Mouse (Mus musculus) forebrain, embryonic 11.5 days (tissue): ENCODE data around the gene Amph. TPM values are rescaled to one million over a fixed set of nuclear protein-coding genes. Genes with fewer than 3 reads are reported as not detected.
A peak's percentile ranks its signal among the peaks of the same experiment; 100 is the strongest.

ENCODE experiments used
- ATAC-seq: fragments of 200-750 bp; cut with Nextera tagmentation; replicated peaks from 2 replicates; pipeline ENCODE4 v1.8.0; 2017; ENCODE audit warnings: moderate TSS enrichment; ENCODE audit not compliant: low FRiP score
- DNase-seq: peaks from one replicate; pipeline ENCODE4 v3.0.0-alpha.2; 2017; ENCODE audit warnings: low spot score
- H3K27ac ChIP-seq: fragments of 300-500 bp; sonication (generic); 2 replicates; pipeline ENCODE4 v1.5.1; 2014; ENCODE audit warnings: low read depth, low read length
- H3K27me3 ChIP-seq: fragments of 300-500 bp; sonication (generic); 2 replicates; pipeline ENCODE4 v1.6.1; 2014; ENCODE audit warnings: mild to moderate bottlenecking, low read length, mixed read lengths; ENCODE audit not compliant: control insufficient read depth, insufficient read depth
- H3K36me3 ChIP-seq: fragments of 300-500 bp; sonication (generic); 2 replicates; pipeline ENCODE4 v1.6.1; 2014; ENCODE audit warnings: mild to moderate bottlenecking, low read length, moderate library complexity, mixed read lengths; ENCODE audit not compliant: control insufficient read depth, insufficient read depth
- H3K4me1 ChIP-seq: fragments of 300-500 bp; sonication (generic); replicated peaks from 2 replicates; pipeline ENCODE4 v1.6.1; 2014; ENCODE audit warnings: low read length, mixed read lengths; ENCODE audit not compliant: control insufficient read depth, insufficient read depth
- H3K4me2 ChIP-seq: fragments of 300-500 bp; sonication (generic); 2 replicates; pipeline ENCODE4 v1.6.1; 2014; ENCODE audit warnings: low read depth, mild to moderate bottlenecking, low read length, moderate library complexity, mixed read lengths; ENCODE audit not compliant: severe bottlenecking
- H3K4me3 ChIP-seq: fragments of 300-500 bp; sonication (generic); 2 replicates; pipeline ENCODE4 v1.5.1; 2014; ENCODE audit warnings: low read depth, low read length
- H3K9ac ChIP-seq: fragments of 300-500 bp; sonication (generic); 2 replicates; pipeline ENCODE4 v1.6.1; 2014; ENCODE audit warnings: low read length
- H3K9me3 ChIP-seq: fragments of 300-500 bp; sonication (generic); 2 replicates; pipeline ENCODE4 v1.6.1; 2016; ENCODE audit warnings: low read length, mixed read lengths; ENCODE audit not compliant: control insufficient read depth
- WGBS: fragments of 180-500 bp; shearing (Covaris S2); extraction: QIAGEN DNeasy Blood & Tissue Kit; methylation state at CpG from one replicate; pipeline ENCODE4 v1.1.7; 2014; 5-methylcytosine and 5-hydroxymethylcytosine counted together
- polyA plus RNA-seq: library from polyadenylated mRNA; unstranded; fragments of >200 nt; fragmentation: Nextera tagmentation; extraction: Ambion mirVana; gene quantifications from 2 replicates; pipeline ENCODE4 v1.2.1, GENCODE M21; 2014

Amph gene
- polyA plus RNA-seq, 1 experiment from 2014 or later: 6.8 TPM

GRCm38 (mm10) chr13:18956065-18956913, 8.3 kb downstream of the Amph start:
- H3K4me1 ChIP-seq: no peaks in the 10 kb centered on the region
- DNase-seq: no peak
- H3K4me2 ChIP-seq: no peak overlapping the region
- H3K9me3 ChIP-seq: no peaks in the 10 kb centered on the region
- WGBS: 84% methylated on average over 11 of the region's 11 CpGs
- no peak overlapping the region for H3K9ac ChIP-seq
- no peak overlapping the region for H3K4me3 ChIP-seq
- no peak overlapping the region for H3K27ac ChIP-seq
- H3K27me3 ChIP-seq: no peaks in the 10 kb centered on the region
- no peak for ATAC-seq
- H3K36me3 ChIP-seq: no peaks in the 10 kb centered on the region

- Histone ChIP-seq H3K9me3 (no peaks in the 10 kb centered on the region), H3K36me3 (no peaks in the 10 kb centered on the region), H3K4me3 (no peak overlapping the region), H3K4me2 (no peak overlapping the region), H3K27ac (no peak overlapping the region), H3K27me3 (no peaks in the 10 kb centered on the region), H3K9ac (no peak overlapping the region), H3K4me1 (no peaks in the 10 kb centered on the region)
- DNase-seq: no peak
- no peak for ATAC-seq
- 85% methylated on average over 3 of the region's 3 CpGs for WGBS
Observed at GRCm38 (mm10) chr13:18957028-18957427, 9.0 kb downstream of the Amph start.

GRCm38 (mm10) chr13:18972571-18972970, 24.6 kb downstream of the Amph start:
- Histone ChIP-seq H3K27me3 (no peaks in the 10 kb centered on the region), H3K9ac (no peak overlapping the region), H3K4me3 (no peak overlapping the region), H3K9me3 (no peaks in the 10 kb centered on the region), H3K4me1 (no peaks in the 10 kb centered on the region), H3K27ac (no peak overlapping the region), H3K36me3 (no peaks in the 10 kb centered on the region), H3K4me2 (no peak overlapping the region)
- ATAC-seq (no peak), DNase-seq (no peak)
- 82% methylated on average over 3 of the region's 3 CpGs for WGBS

GRCm38 (mm10) chr13:18974351-18974750, 26.3 kb downstream of the Amph start:
- WGBS: 92% methylated on average over 5 of the region's 5 CpGs
- no peaks in the 10 kb centered on the region for H3K27me3 ChIP-seq
- H3K36me3 ChIP-seq: no peaks in the 10 kb centered on the region
- H3K27ac ChIP-seq: no peak overlapping the region
- DNase-seq (no peak), ATAC-seq (no peak)
- H3K9me3 ChIP-seq: no peaks in the 10 kb centered on the region
- no peak overlapping the region for H3K4me3 ChIP-seq
- no peaks in the 10 kb centered on the region for H3K4me1 ChIP-seq
- H3K9ac ChIP-seq: no peak overlapping the region
- H3K4me2 ChIP-seq: no peak overlapping the region

GRCm38 (mm10) chr13:18987266-18987665, 39.3 kb downstream of the Amph start:
- Histone ChIP-seq H3K36me3 (no peaks in the 10 kb centered on the region), H3K27me3 (no peaks in the 10 kb centered on the region), H3K4me1 (no peaks in the 10 kb centered on the region), H3K9me3 (no peaks in the 10 kb centered on the region), H3K4me3 (no peak overlapping the region), H3K4me2 (no peak overlapping the region), H3K9ac (no peak overlapping the region), H3K27ac (no peak overlapping the region)
- WGBS: 57% methylated on average over 4 of the region's 4 CpGs
- ATAC-seq: no peak
- DNase-seq: no peak

GRCm38 (mm10) chr13:18988323-18988722, 40.3 kb downstream of the Amph start:
- H3K27me3 ChIP-seq: no peaks in the 10 kb centered on the region
- DNase-seq (no peak), ATAC-seq (no peak)
- H3K4me3 ChIP-seq: no peak overlapping the region
- no peak overlapping the region for H3K27ac ChIP-seq
- H3K4me1 ChIP-seq: no peaks in the 10 kb centered on the region
- no peaks in the 10 kb centered on the region for H3K9me3 ChIP-seq
- H3K4me2 ChIP-seq: no peak overlapping the region
- H3K9ac ChIP-seq: no peak overlapping the region
- no peaks in the 10 kb centered on the region for H3K36me3 ChIP-seq
- WGBS: 75% methylated on average over 4 of the region's 4 CpGs

- H3K36me3 ChIP-seq: no peaks in the 10 kb centered on the region
- WGBS: 49% methylated on average over 8 of the region's 8 CpGs
- no peaks in the 10 kb centered on the region for H3K4me1 ChIP-seq
- H3K27me3 ChIP-seq: no peaks in the 10 kb centered on the region
- H3K27ac ChIP-seq: no peak overlapping the region
- H3K4me2 ChIP-seq: no peak overlapping the region
- ATAC-seq (0 out of 2 replicates have a peak, but pooled peaks have one; percentile 33), DNase-seq (no peak)
- H3K9me3 ChIP-seq: no peaks in the 10 kb centered on the region
- no peak overlapping the region for H3K4me3 ChIP-seq
- no peak overlapping the region for H3K9ac ChIP-seq
Observed at GRCm38 (mm10) chr13:18989185-18989714, 41.2 kb downstream of the Amph start.

GRCm38 (mm10) chr13:19002502-19002901, 54.5 kb downstream of the Amph start:
- Histone ChIP-seq H3K36me3 (no peaks in the 10 kb centered on the region), H3K4me2 (no peak overlapping the region), H3K9me3 (no peaks in the 10 kb centered on the region), H3K9ac (no peak overlapping the region), H3K4me3 (no peak overlapping the region), H3K27me3 (no peaks in the 10 kb centered on the region), H3K27ac (no peak overlapping the region), H3K4me1 (no peaks in the 10 kb centered on the region)
- no peak for ATAC-seq
- WGBS: 94% methylated on average over 9 of the region's 9 CpGs
- no peak for DNase-seq

GRCm38 (mm10) chr13:19004406-19004805, 56.4 kb downstream of the Amph start:
- no peak overlapping the region for H3K4me3 ChIP-seq
- H3K9ac ChIP-seq: no peak overlapping the region
- ATAC-seq (no peak), DNase-seq (no peak)
- WGBS: 86% methylated on average over 5 of the region's 5 CpGs
- no peaks in the 10 kb centered on the region for H3K4me1 ChIP-seq
- no peaks in the 10 kb centered on the region for H3K9me3 ChIP-seq
- no peak overlapping the region for H3K27ac ChIP-seq
- no peaks in the 10 kb centered on the region for H3K27me3 ChIP-seq
- no peak overlapping the region for H3K4me2 ChIP-seq
- no peaks in the 10 kb centered on the region for H3K36me3 ChIP-seq
